Mouse (Mus musculus) limb, embryonic 14.5 days (tissue): ENCODE data around the gene Ppox. TPM values are rescaled to one million over a fixed set of nuclear protein-coding genes. Genes with fewer than 3 reads are reported as not detected.

Source experiments
- ATAC-seq: fragments of 200-750 bp; cut with Nextera tagmentation; 2 replicates; pipeline ENCODE4 v1.8.0; 2017; ENCODE audit warnings: low read depth, moderate number of reproducible peaks, moderate TSS enrichment; ENCODE audit not compliant: low FRiP score
- DNase-seq: peaks from one replicate; pipeline ENCODE4 v3.0.0-alpha.2; 2015; ENCODE audit warnings: low spot score
- H3K27ac ChIP-seq: fragments of 300-500 bp; sonication (generic); replicated peaks from 2 replicates; pipeline ENCODE4 v1.5.1; 2014; ENCODE audit warnings: low read depth, mild to moderate bottlenecking, low read length, moderate library complexity, mixed read lengths
- H3K27me3 ChIP-seq: fragments of 300-500 bp; sonication (generic); 2 replicates; pipeline ENCODE4 v1.6.1; 2014; ENCODE audit warnings: low read length, mixed read lengths; ENCODE audit not compliant: control insufficient read depth, insufficient read depth
- H3K36me3 ChIP-seq: fragments of 300-500 bp; sonication (generic); 2 replicates; pipeline ENCODE4 v1.6.1; 2014; ENCODE audit warnings: mild to moderate bottlenecking, low read length, moderate library complexity, mixed read lengths; ENCODE audit not compliant: control insufficient read depth, insufficient read depth
- H3K4me1 ChIP-seq: fragments of 300-500 bp; sonication (generic); 2 replicates; pipeline ENCODE4 v1.6.1; 2014; ENCODE audit warnings: antibody characterized with exemption, low read length, mixed read lengths; ENCODE audit not compliant: control insufficient read depth, insufficient read depth
- H3K4me2 ChIP-seq: fragments of 300-500 bp; sonication (generic); replicated peaks from 2 replicates; pipeline ENCODE4 v1.6.1; 2014; ENCODE audit warnings: low read depth, mild to moderate bottlenecking, low read length, moderate library complexity; ENCODE audit not compliant: severe bottlenecking
- H3K4me3 ChIP-seq: fragments of 300-500 bp; sonication (generic); replicated peaks from 2 replicates; pipeline ENCODE4 v1.5.1; 2014; ENCODE audit warnings: low read length
- H3K9ac ChIP-seq: fragments of 300-500 bp; sonication (generic); 2 replicates; pipeline ENCODE4 v1.6.1; 2014; ENCODE audit warnings: mild to moderate bottlenecking, low read depth, low read length, moderate library complexity; ENCODE audit not compliant: severe bottlenecking
- H3K9me3 ChIP-seq: fragments of 300-500 bp; sonication (generic); 2 replicates; pipeline ENCODE4 v1.6.1; 2016; ENCODE audit warnings: low read length; ENCODE audit not compliant: control insufficient read depth
- POLR2A ChIP-seq: fragments of 200-500 bp; IDR thresholded peaks from 2 replicates; pipeline ENCODE4 v1.8.0; 2012; ENCODE audit warnings: inconsistent platforms, mild to moderate bottlenecking, moderate library complexity, borderline replicate concordance; ENCODE audit not compliant: insufficient read depth, insufficient read length; ENCODE audit errors: extremely low read depth
- WGBS: fragments of 180-500 bp; shearing (Covaris S2); extraction: QIAGEN DNeasy Blood & Tissue Kit; methylation state at CpG from one replicate; pipeline ENCODE4 v1.1.7; 2014; 5-methylcytosine and 5-hydroxymethylcytosine counted together
- polyA plus RNA-seq, 2 experiments: library from polyadenylated mRNA; depleted of rRNA in 1 of 2; stranded (reverse) in 1 of 2; unstranded in 1 of 2; fragments of >200 nt; fragmentation: Nextera tagmentation in 1 of 2; extraction: Ambion mirVana in 1 of 2; gene quantifications; 2 replicates each; pipeline versions ENCODE4 v1.2.1 to v1.2.3; 2012 to 2014

Gene Ppox
- polyA plus RNA-seq, 2 experiments, result 55.7 to 133 TPM

- WGBS, result 91% methylated on average over 24 of the region's 24 CpGs
- H3K4me3 ChIP-seq, result no peak overlapping the region
Measured at GRCm38 (mm10) chr1:171256095-171256818, 24.7 kb downstream of the Ppox start.

GRCm38 (mm10) chr1:171252415-171252814 is 28.6 kb downstream of the Ppox start:
- ATAC-seq, result peak; percentile 4
- Histone ChIP-seq H3K27me3 (no peaks in the 10 kb centered on the region), H3K4me3 (peak overlapping the region; percentile 39), H3K4me2 (peak overlapping the region; percentile 70), H3K4me1 (peaks cover 40% of the 10 kb centered on the region), H3K9ac (peak overlapping the region; percentile 52), H3K9me3 (no peaks in the 10 kb centered on the region), H3K27ac (peak overlapping the region; percentile 94), H3K36me3 (peaks cover 23% of the 10 kb centered on the region)
- 37% methylated on average over 17 of the region's 17 CpGs for WGBS
- TF ChIP-seq POLR2A, result no peak
- DNase-seq, result peak; percentile 30

More at GRCm38 (mm10) chr1:171256095-171256818, 24.7 kb downstream of the Ppox start:
- H3K27me3 ChIP-seq, result no peaks in the 10 kb centered on the region
- no peak for TF ChIP-seq POLR2A
- ATAC-seq, result no peak
- peaks cover 12% of the 10 kb centered on the region for H3K4me1 ChIP-seq
- H3K27ac ChIP-seq, result no peak overlapping the region
- no peak overlapping the region for H3K9ac ChIP-seq
- H3K4me2 ChIP-seq, result no peak overlapping the region
- no peaks in the 10 kb centered on the region for H3K9me3 ChIP-seq
- DNase-seq, result no peak
- H3K36me3 ChIP-seq, result peaks cover 44% of the 10 kb centered on the region

GRCm38 (mm10) chr1:171251594-171252324 is 29.2 kb downstream of the Ppox start:
- peak overlapping the region; percentile 94 for H3K27ac ChIP-seq
- DNase-seq, result peak; percentile 77
- peak; percentile 51 for ATAC-seq
- peak overlapping the region; percentile 70 for H3K4me2 ChIP-seq
- H3K9me3 ChIP-seq, result no peaks in the 10 kb centered on the region
- H3K9ac ChIP-seq, result peak overlapping the region; percentile 52
- 2% methylated on average over 13 of the region's 13 CpGs for WGBS
- TF ChIP-seq POLR2A, result no peak
- peaks cover 40% of the 10 kb centered on the region for H3K4me1 ChIP-seq
- peak overlapping the region; percentile 39 for H3K4me3 ChIP-seq
- H3K36me3 ChIP-seq, result peaks cover 21% of the 10 kb centered on the region; the same call in 1 of the 2 replicates
- no peaks in the 10 kb centered on the region for H3K27me3 ChIP-seq

GRCm38 (mm10) chr1:171250680-171251593 is 30.0 kb downstream of the Ppox start, which contains the start of gene Ndufs2:
Gene Ndufs2 (minus strand): TSS chr1:171251388.
- Histone ChIP-seq H3K27me3 (no peaks in the 10 kb centered on the region), H3K9me3 (no peaks in the 10 kb centered on the region), H3K36me3 (peaks cover 14% of the 10 kb centered on the region; the same call in 1 of the 2 replicates), H3K4me2 (peak within 1 kb of the TSS; percentile 70), H3K9ac (peak within 1 kb of the TSS; percentile 52), H3K4me1 (peaks cover 45% of the 10 kb centered on the region), H3K4me3 (peak within 1 kb of the TSS; percentile 39), H3K27ac (peak within 1 kb of the TSS; percentile 94)
- ATAC-seq (0 out of 2 replicates have a peak, but pooled peaks have one; percentile 2), DNase-seq (peak; percentile 46)
- WGBS, result 14% methylated on average over 23 of the region's 26 CpGs
- no peak for TF ChIP-seq POLR2A
